ENCODE assay signal across 24 mouse cellular contexts in genomic region chr14:61350808-61351207, GRCm38 (mm10). TPM values are rescaled to one million over a fixed set of nuclear protein-coding genes. Genes with fewer than 3 reads are reported as not detected.
DNase-seq lines count a peak whose midpoint lies in the region; ATAC-seq and TF ChIP-seq lines count a peak whose summit lies in the region.
"Had no signal": no experiment of that assay in that cellular context is flagged by ENCODE, and none has a peak within 500 bp of the region (broad histone marks: within the 10 kb centered on the region; RNA-seq: fewer than 3 reads in every experiment).

No protein-coding gene starts in this region.

- H3K27ac ChIP-seq in lung, embryonic 14.5 days (ENCODE audit: low read depth) = no peak overlapping the region
- H3K27ac ChIP-seq: embryonic facial prominence, embryonic 12.5 days; forebrain, embryonic 12.5 days; forebrain, embryonic 15.5 days; heart, adult 2 months; hindbrain, embryonic 12.5 days; hindbrain, embryonic 15.5 days had no signal

- H3K4me1 ChIP-seq in lung, embryonic 14.5 days (ENCODE audit: insufficient read depth) = no peaks in the 10 kb centered on the region
- H3K4me1 ChIP-seq: embryonic facial prominence, embryonic 12.5 days; forebrain, embryonic 15.5 days; hindbrain, embryonic 15.5 days had no signal

- no peaks in the 10 kb centered on the region for H3K36me3 ChIP-seq in lung, embryonic 14.5 days (ENCODE audit: insufficient read depth)
- H3K36me3 ChIP-seq: embryonic facial prominence, embryonic 12.5 days; forebrain, embryonic 15.5 days; hindbrain, embryonic 15.5 days had no signal

- H3K9me3 ChIP-seq in lung, embryonic 14.5 days (ENCODE audit: low read depth, low read length) = no peaks in the 10 kb centered on the region
- H3K9me3 ChIP-seq: embryonic facial prominence, embryonic 12.5 days; forebrain, embryonic 12.5 days; forebrain, embryonic 15.5 days; hindbrain, embryonic 12.5 days; hindbrain, embryonic 15.5 days had no signal

- no peak for DNase-seq in lung, embryonic 14.5 days
- DNase-seq in lung, postnatal 14 days = no peak
- peak; percentile 38 for DNase-seq in testis, postnatal 10 days (ENCODE audit: low spot score)
- DNase-seq in testis, postnatal 14 days (ENCODE audit: low spot score) = no peak
- DNase-seq in retina, embryonic 14.5 days (ENCODE audit: low spot score) = peak; percentile 49
- no peak for DNase-seq in yolk sac, embryonic 10.5 days (ENCODE audit: low spot score)
- no peak for DNase-seq in adrenal gland, adult (ENCODE audit: inconsistent age in 2 of 2, low spot score in 1 of 2)
- DNase-seq: adrenal gland, adult 2 months; adrenal gland, postnatal 14 days; cerebellum, adult 11-12 months; cerebellum, adult 9-10 months; cerebellum, postnatal 14 days; gastrocnemius, postnatal 25 days had no signal

- 49% methylated on average over 6 of the region's 6 CpGs for WGBS in lung, embryonic 14.5 days

- no peak overlapping the region for H3K9ac ChIP-seq in lung, embryonic 14.5 days
- H3K9ac ChIP-seq: embryonic facial prominence, embryonic 12.5 days; forebrain, embryonic 12.5 days; forebrain, embryonic 15.5 days; hindbrain, embryonic 12.5 days; hindbrain, embryonic 15.5 days had no signal

- no peak overlapping the region for H3K4me2 ChIP-seq in lung, embryonic 14.5 days
- H3K4me2 ChIP-seq: embryonic facial prominence, embryonic 12.5 days; forebrain, embryonic 12.5 days; forebrain, embryonic 15.5 days; heart, embryonic 11.5 days; hindbrain, embryonic 12.5 days; hindbrain, embryonic 15.5 days had no signal

- H3K27me3 ChIP-seq in lung, embryonic 14.5 days (ENCODE audit: insufficient read depth, low read length) = no peaks in the 10 kb centered on the region
- H3K27me3 ChIP-seq: embryonic facial prominence, embryonic 12.5 days; forebrain, embryonic 12.5 days; forebrain, embryonic 15.5 days; hindbrain, embryonic 12.5 days; hindbrain, embryonic 15.5 days; Patski had no signal

- H3K4me3 ChIP-seq in lung, embryonic 14.5 days (ENCODE audit: low read depth, low read length) = no peak overlapping the region
- H3K4me3 ChIP-seq: embryonic facial prominence, embryonic 12.5 days; erythroblast, embryonic 14.5 days; forebrain, embryonic 12.5 days; forebrain, embryonic 15.5 days; heart, adult 2 months; hindbrain, embryonic 12.5 days; hindbrain, embryonic 15.5 days had no signal

- ATAC-seq in lung, embryonic 14.5 days (ENCODE audit: insufficient read depth) = peak; percentile 31; the same call in 1 of the 2 replicates
- ATAC-seq: CD4-positive, CD25-positive, alpha-beta regulatory T cell, adult 4 months; forebrain, embryonic 15.5 days; Patski had no signal

- no peak for TF ChIP-seq CTCF in lung, embryonic 14.5 days (IDR thresholded peaks at IDR 0.05; ENCODE audit: low read depth)

RNA-seq across cellular contexts. Expression of gene Ebpl, which starts 9.4 kb away (rescaled TPM):
- 8.8 and 9.4 TPM in 2 replicates for polyA plus RNA-seq in lung, embryonic 14.5 days (2014; fragmentation: Nextera tagmentation; extraction: Ambion mirVana)

RNA-seq across cellular contexts. Expression of gene Arl11, which starts 41.3 kb away (rescaled TPM):
- 0.43 and 0.78 TPM in 2 replicates for polyA plus RNA-seq in lung, embryonic 14.5 days (2014; fragmentation: Nextera tagmentation; extraction: Ambion mirVana)
- polyA plus RNA-seq: C2C12; CD4-positive, CD25-positive, alpha-beta regulatory T cell, adult 4 months; erythroblast, embryonic 14.5 days; Patski had no signal

Comparison
In these comparisons a context has a peak if more than half of its experiments do, and no peak if none do; other contexts are left out.
1. DNase-seq: peak in testis, postnatal 10 days (single experiment) and retina, embryonic 14.5 days (single experiment); none in lung, embryonic 14.5 days (single experiment), lung, postnatal 14 days (single experiment), testis, postnatal 14 days (single experiment), yolk sac, embryonic 10.5 days (single experiment) and adrenal gland, adult (0 of 2).